Mouse (Mus musculus) splenic B cell, adult 2 months (primary cell): ENCODE measurements around the gene Csmd2.

Source experiments
- DNase-seq: peaks from one replicate; pipeline ENCODE4 v3.0.0-alpha.2; 2011; ENCODE audit warnings: low read depth, low spot score
- H3K27me3 ChIP-seq: 2 replicates; pipeline ENCODE4 v1.6.1; 2012; ENCODE audit warnings: mild to moderate bottlenecking, low read length, moderate library complexity, mixed read lengths; ENCODE audit not compliant: control insufficient read depth, poor library complexity, insufficient read depth, severe bottlenecking
- H3K36me3 ChIP-seq: 2 replicates; pipeline ENCODE4 v1.6.1; 2012; ENCODE audit warnings: mild to moderate bottlenecking, low read length, moderate library complexity, mixed read lengths; ENCODE audit not compliant: control insufficient read depth, poor library complexity, insufficient read depth, severe bottlenecking

Csmd2 gene

DNA sequence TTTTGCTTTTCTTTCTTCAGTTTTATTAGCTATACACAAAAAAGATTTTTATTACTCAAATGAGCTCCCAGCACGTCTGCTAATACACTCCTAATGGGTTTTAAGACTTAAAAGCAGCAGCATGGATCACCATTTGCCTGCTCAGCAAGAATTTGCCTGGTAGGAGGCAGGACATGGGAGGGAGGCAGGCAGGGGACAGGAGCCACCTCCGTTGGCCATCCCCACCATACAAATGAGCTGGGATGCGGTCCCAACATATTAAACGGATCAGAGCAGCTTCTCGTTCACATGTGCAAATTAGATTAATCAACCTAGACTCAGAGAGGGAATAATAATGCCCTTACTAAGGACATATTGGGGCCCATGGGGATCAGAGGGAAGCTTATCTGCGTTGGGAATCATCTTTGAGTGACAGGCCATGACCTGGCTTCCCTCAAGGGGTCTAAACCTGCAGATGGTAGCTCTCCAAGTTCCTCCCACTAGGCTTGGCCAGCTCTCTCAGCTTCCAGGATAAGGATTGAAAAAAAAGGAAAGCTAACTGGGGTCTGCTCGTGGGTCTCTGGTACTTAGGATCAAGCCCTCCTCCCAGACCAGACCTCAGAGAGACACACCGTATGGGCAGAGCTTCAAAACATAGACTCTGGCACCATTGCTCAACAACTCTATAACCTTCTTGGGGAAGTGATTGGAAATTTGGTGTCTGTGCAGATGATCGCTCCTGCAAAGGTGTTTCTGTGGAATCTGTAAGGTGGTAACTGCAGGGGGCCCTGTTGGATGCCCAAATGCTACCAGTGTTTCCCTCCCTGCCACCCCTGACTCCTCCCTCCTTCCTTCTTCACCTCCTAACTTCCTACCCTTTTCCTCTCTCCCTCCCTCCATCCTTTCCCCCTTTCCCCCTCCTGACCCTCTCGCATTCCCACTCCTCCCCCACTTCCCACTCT is 153.8 kb downstream of the Csmd2 start:
- no peak for DNase-seq
- no peaks in the 10 kb centered on the region for H3K36me3 ChIP-seq
- H3K27me3 ChIP-seq, result no peaks in the 10 kb centered on the region

GRCm38 (mm10) chr4:128142279-128142678 is 154.6 kb downstream of the Csmd2 start:
- no peaks in the 10 kb centered on the region for H3K36me3 ChIP-seq
- no peaks in the 10 kb centered on the region for H3K27me3 ChIP-seq
- DNase-seq, result no peak

- DNase-seq, result no peak
- Histone ChIP-seq H3K27me3 (no peaks in the 10 kb centered on the region), H3K36me3 (no peaks in the 10 kb centered on the region)
Measured at GRCm38 (mm10) chr4:128143147-128143546, 155.5 kb downstream of the Csmd2 start.

GRCm38 (mm10) chr4:128149524-128149923 is 161.9 kb downstream of the Csmd2 start:
- no peak for DNase-seq
- H3K36me3 ChIP-seq, result no peaks in the 10 kb centered on the region

GRCm38 (mm10) chr4:128152066-128152465 is 164.4 kb downstream of the Csmd2 start:
- no peaks in the 10 kb centered on the region for H3K36me3 ChIP-seq
- no peak for DNase-seq

More at GRCm38 (mm10) chr4:128149524-128149923, 161.9 kb downstream of the Csmd2 start:
- no peaks in the 10 kb centered on the region for H3K27me3 ChIP-seq

GRCm38 (mm10) chr4:128153144-128153543 is 165.5 kb downstream of the Csmd2 start:
- no peaks in the 10 kb centered on the region for H3K27me3 ChIP-seq
- DNase-seq, result no peak

More at GRCm38 (mm10) chr4:128152066-128152465, 164.4 kb downstream of the Csmd2 start:
- H3K27me3 ChIP-seq, result no peaks in the 10 kb centered on the region

GRCm38 (mm10) chr4:128155226-128155625 is 167.6 kb downstream of the Csmd2 start:
- no peaks in the 10 kb centered on the region for H3K36me3 ChIP-seq
- no peaks in the 10 kb centered on the region for H3K27me3 ChIP-seq
- no peak for DNase-seq

More at GRCm38 (mm10) chr4:128153144-128153543, 165.5 kb downstream of the Csmd2 start:
- H3K36me3 ChIP-seq, result no peaks in the 10 kb centered on the region

GRCm38 (mm10) chr4:128160656-128161055 is 173.0 kb downstream of the Csmd2 start:
- DNase-seq, result no peak
- Histone ChIP-seq H3K36me3 (no peaks in the 10 kb centered on the region), H3K27me3 (no peaks in the 10 kb centered on the region)

DNA sequence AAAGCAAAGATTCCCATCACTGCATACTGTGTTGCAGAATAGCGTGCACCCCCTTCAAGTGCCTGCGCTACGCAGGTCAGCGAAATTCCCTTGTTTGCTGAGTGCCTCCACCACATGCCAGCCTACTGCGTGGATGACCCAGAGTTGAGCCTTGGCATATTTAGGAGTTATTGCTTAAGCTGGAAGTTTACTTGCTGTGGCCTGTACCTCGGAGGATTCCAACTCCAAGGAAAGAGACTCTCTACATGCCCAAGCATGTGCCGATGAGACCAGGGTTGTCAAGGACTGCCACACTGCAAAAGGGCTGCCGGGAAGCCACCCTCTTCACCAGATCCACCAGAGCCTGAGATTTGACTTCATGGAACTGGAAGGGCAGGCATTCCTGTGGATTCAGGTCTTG is 182.5 kb downstream of the Csmd2 start:
- no peaks in the 10 kb centered on the region for H3K36me3 ChIP-seq
- no peaks in the 10 kb centered on the region for H3K27me3 ChIP-seq
- no peak for DNase-seq

- H3K36me3 ChIP-seq, result no peaks in the 10 kb centered on the region
- no peak for DNase-seq
- H3K27me3 ChIP-seq, result no peaks in the 10 kb centered on the region
Measured at GRCm38 (mm10) chr4:128171233-128171632, 183.6 kb downstream of the Csmd2 start.

- DNase-seq, result no peak
- no peaks in the 10 kb centered on the region for H3K27me3 ChIP-seq
- H3K36me3 ChIP-seq, result no peaks in the 10 kb centered on the region
Measured at GRCm38 (mm10) chr4:128171701-128172100, 184.0 kb downstream of the Csmd2 start.

GRCm38 (mm10) chr4:128178974-128179373 is 191.3 kb downstream of the Csmd2 start:
- H3K27me3 ChIP-seq, result no peaks in the 10 kb centered on the region
- no peak for DNase-seq
- H3K36me3 ChIP-seq, result no peaks in the 10 kb centered on the region

DNA sequence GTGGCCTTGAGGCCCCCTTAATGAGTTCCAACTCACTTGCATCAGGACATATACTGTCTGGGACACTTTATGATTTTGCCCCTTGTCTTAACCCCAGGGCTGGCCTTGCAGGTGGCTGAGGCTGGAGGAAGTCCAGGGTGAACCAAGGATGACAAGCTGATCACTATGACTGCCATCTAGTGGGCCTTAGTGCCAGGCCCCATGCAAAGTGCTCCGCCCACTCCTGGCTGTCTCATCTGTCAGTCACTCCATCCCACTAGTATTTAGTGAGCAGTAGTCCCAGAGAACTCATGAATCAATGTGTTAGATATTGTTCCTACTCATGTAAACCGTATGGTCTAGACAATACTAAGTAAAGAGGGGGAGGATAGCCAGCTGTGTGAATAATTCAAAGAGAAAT is 191.9 kb downstream of the Csmd2 start:
- H3K36me3 ChIP-seq, result no peaks in the 10 kb centered on the region
- H3K27me3 ChIP-seq, result no peaks in the 10 kb centered on the region
- no peak for DNase-seq

DNA sequence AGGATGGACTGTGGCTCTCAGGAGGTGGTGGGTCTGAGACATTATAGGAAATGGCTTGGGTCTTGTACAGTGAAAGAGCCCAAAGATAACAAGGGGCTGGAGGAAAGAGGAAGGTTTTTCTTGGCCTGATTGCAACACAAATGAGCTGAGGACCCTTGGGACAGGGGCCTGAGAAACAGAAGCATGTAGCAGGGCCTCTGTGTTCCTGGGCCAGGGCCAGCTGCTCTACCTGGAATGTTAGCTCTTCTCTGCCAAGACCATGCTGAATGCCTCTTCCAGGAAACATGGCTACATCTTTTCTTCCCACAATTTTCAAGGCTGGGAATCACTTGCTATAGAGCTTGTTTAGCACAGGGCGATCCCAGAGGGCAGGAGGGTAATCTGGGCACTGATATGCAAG is 197.1 kb downstream of the Csmd2 start:
- H3K27me3 ChIP-seq, result no peaks in the 10 kb centered on the region
- H3K36me3 ChIP-seq, result no peaks in the 10 kb centered on the region
- no peak for DNase-seq

GRCm38 (mm10) chr4:128194454-128194853 is 206.8 kb downstream of the Csmd2 start:
- no peaks in the 10 kb centered on the region for H3K27me3 ChIP-seq
- no peaks in the 10 kb centered on the region for H3K36me3 ChIP-seq
- no peak for DNase-seq
